ENCODE assay signal across 8 mouse cellular contexts in genomic region chr7:144553237-144554122, GRCm38 (mm10). TPM values are rescaled to one million over a fixed set of nuclear protein-coding genes. Genes with fewer than 3 reads are reported as not detected.
DNase-seq lines count a peak whose midpoint lies in the region; ATAC-seq lines count a peak whose summit lies in the region.

Gene Ppfia1, minus strand, starts transcription at chr7:144553729.

- peak; percentile 91 for DNase-seq in adipocyte (ENCODE audit: low spot score)
- DNase-seq in embryo, embryonic 10 days (ENCODE audit: low spot score) = peak; percentile 97
- peak; percentile 99 for DNase-seq in gastrocnemius, postnatal 10 days
- DNase-seq in induced T-regulatory cell, adult 2 months (ENCODE audit: low read depth) = peak; percentile 99
- peak; percentile 91 to 97 for DNase-seq in left cerebral cortex, adult 9 months (ENCODE audit: low spot score in 2 of 2)
- DNase-seq in right cerebral cortex, postnatal 14 days = peak; percentile 98
- peak; percentile 96 to 97 for DNase-seq in urinary bladder, postnatal 36 days (ENCODE audit: low spot score in 2 of 2)

- peak; percentile 89 for ATAC-seq in megakaryocyte progenitor cell, adult 5-6 weeks (replicated peaks; ENCODE audit: poor library complexity)

RNA-seq across cellular contexts. Expression of gene Ppfia1, which starts in this region (rescaled TPM):
- total RNA-seq in gastrocnemius, postnatal 10 days (2021) = 10 to 100 TPM; 34.2 to 36.4 TPM
- total RNA-seq in megakaryocyte progenitor cell, adult 5-6 weeks (2015) = 54.2 and 59.0 TPM in 2 replicates
- 29.6 and 51.7 TPM in 2 replicates for total RNA-seq in megakaryocyte progenitor cell, adult 5-6 weeks (2017)

Comparison
In these comparisons a context has a peak if more than half of its experiments do, and no peak if none do; other contexts are left out.
1. Peak in every context shown above with its lines: DNase-seq and ATAC-seq.